Mouse (Mus musculus): ENCODE data around the gene Golim4. TPM values are rescaled to one million over a fixed set of nuclear protein-coding genes. Genes with fewer than 3 reads are reported as not detected.

The Golim4 gene
- polyA plus RNA-seq, 1 experiment from 2014 or later, result 32.9 TPM

DNA sequence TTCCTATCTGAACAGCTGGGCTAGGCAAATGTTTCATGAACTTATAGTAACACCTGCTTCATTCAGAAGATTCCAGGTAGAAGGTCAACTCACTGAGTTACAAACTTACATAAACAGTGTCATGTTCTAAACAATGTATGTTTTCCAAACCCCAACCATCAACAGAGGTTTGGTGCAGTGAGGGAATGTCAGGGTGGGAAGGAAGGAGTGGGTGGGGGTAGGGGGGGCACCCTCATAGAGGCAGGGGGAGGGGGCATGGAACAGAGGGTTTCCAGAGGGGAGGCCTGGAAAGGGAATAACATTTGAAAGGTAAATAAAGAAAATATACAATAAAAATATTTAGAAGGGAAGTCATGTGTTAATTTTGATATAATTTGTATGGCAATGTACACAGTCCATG, 46.0 kb downstream of the Golim4 start:
- H3K27me3 ChIP-seq, result no peaks in the 10 kb centered on the region
- H3K27ac ChIP-seq, result 0 out of 2 replicates have a peak overlapping the region, but pooled peaks have one; percentile 35
- no peaks in the 10 kb centered on the region for H3K9me3 ChIP-seq
- ATAC-seq (ENCODE audit: low FRiP score), result peak; percentile 28; the same call in 1 of the 2 replicates
- no peak overlapping the region for H3K4me3 ChIP-seq
- no peak overlapping the region for H3K9ac ChIP-seq
- peaks cover 7% of the 10 kb centered on the region for H3K36me3 ChIP-seq
- H3K4me1 ChIP-seq (replicated peaks), result peaks cover 8% of the 10 kb centered on the region
- H3K4me2 ChIP-seq, result no peak overlapping the region

DNA sequence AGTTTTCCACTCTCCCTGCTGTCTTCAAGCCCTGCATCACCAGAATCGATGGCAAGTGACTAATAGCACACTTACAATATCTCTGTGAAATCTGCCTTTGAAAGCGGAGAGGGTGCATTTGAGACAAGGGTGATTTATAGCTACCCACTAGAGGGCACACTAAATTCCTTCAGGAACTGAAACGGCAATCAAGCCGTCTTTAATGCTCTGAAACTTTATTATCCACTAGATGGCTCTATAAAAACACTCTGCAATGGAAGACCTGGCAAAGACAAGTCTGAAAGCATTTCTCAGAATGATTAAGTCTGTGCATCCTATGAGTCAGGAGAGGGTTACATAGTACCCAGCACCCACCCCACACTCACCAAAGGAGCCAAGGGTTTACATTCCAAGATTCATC, 46.5 kb downstream of the Golim4 start:
- 0 out of 2 replicates have a peak overlapping the region, but pooled peaks have one; percentile 35 for H3K27ac ChIP-seq
- no peak overlapping the region for H3K4me2 ChIP-seq
- H3K4me1 ChIP-seq (replicated peaks), result peaks cover 8% of the 10 kb centered on the region
- WGBS, result 9% methylated on average over 4 of the region's 4 CpGs
- no peaks in the 10 kb centered on the region for H3K9me3 ChIP-seq
- H3K9ac ChIP-seq, result no peak overlapping the region
- H3K4me3 ChIP-seq, result no peak overlapping the region
- H3K36me3 ChIP-seq, result peaks cover 7% of the 10 kb centered on the region
- ATAC-seq (ENCODE audit: low FRiP score), result peak; percentile 71
- H3K27me3 ChIP-seq, result no peaks in the 10 kb centered on the region

DNA sequence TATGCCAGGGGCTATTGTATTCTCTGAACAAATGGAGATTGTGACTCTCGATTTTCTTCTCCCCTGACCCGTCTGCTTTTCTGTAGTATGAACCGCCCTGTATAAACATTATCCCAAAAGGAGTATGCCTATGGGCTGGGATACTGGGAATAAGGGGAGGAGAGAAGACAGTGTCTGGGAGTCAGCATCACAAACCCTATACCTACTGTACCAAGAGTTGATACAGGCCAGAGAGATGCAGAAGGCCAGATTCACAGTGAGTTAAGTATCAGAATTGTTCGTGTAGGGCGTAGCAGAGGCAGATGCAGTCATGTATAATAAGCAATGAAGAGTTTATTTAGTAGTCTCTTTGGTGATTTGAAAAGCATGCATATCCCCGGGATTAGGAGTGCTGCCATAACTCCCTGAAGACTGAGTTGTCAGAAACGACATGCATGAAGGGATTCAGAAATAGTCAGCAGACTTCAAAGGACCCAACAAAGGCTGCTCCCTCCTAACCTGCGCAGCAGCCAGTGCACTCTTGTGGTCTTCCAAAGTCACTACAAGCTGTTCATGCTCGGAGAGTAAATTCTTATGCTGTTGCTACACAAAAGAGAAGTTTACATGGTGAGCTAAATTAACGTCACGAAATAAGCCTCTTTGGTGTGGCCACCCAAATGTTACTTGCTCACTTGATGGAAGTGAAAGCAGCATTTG, 54.7 kb downstream of the Golim4 start:
- Histone ChIP-seq H3K36me3 (peaks cover 16% of the 10 kb centered on the region), H3K4me3 (no peak overlapping the region), H3K9me3 (no peaks in the 10 kb centered on the region), H3K9ac (no peak overlapping the region), H3K4me2 (no peak overlapping the region), H3K4me1 (replicated peaks) (no peaks in the 10 kb centered on the region), H3K27me3 (no peaks in the 10 kb centered on the region), H3K27ac (no peak overlapping the region)
- 81% methylated on average over 11 of the region's 11 CpGs for WGBS
- peak; percentile 43; the same call in 1 of the 2 replicates for ATAC-seq (ENCODE audit: low FRiP score)

DNA sequence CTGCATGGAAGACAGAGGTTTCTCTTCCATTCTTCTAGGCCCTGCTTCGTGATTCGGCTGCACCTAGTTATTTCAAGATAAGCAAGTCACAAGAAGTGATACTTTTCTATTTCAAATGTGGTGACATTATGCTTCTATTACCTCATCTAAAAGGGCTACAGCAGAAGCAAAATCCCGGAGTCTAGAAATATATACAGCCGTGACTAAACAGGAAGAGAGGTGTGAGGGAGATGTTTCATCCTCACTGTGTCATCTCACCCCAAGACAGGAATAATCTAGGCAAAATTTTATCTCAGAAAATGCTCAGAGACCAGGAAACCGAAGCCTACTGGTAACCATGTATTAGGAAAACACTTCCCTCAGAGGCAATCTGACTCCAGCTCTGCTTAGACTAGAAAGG, 61.7 kb downstream of the Golim4 start:
- Histone ChIP-seq H3K9me3 (no peaks in the 10 kb centered on the region), H3K27ac (no peak overlapping the region), H3K4me1 (replicated peaks) (no peaks in the 10 kb centered on the region), H3K4me2 (no peak overlapping the region), H3K9ac (no peak overlapping the region), H3K27me3 (no peaks in the 10 kb centered on the region), H3K36me3 (peaks cover 52% of the 10 kb centered on the region), H3K4me3 (no peak overlapping the region)
- no peak for ATAC-seq (ENCODE audit: low FRiP score)
- WGBS, result 96% methylated on average over 5 of the region's 5 CpGs

DNA sequence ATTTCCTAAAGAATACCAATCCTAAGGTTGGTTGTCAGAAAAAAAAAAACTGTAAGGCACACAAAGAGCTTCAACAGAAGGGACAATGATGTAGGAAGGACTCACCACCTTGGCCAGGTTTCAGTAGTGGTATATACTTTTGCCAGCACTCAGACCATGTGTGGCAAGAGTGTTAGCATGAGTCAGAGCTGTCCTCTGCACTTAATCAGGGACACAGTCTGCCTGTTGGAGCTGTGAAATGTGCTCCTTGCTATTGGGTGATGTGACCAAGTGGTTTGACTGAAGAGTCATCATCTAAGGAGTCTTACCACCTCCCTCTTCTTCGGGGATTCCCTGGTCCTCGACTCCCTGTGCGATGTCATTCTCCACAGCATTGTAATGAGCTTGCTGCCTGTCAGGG, 65.2 kb downstream of the Golim4 start:
- WGBS, result 92% methylated on average over 3 of the region's 3 CpGs
- H3K9ac ChIP-seq, result no peak overlapping the region
- no peaks in the 10 kb centered on the region for H3K9me3 ChIP-seq
- no peak for ATAC-seq (ENCODE audit: low FRiP score)
- no peak overlapping the region for H3K4me3 ChIP-seq
- no peak overlapping the region for H3K27ac ChIP-seq
- H3K4me2 ChIP-seq, result no peak overlapping the region
- H3K36me3 ChIP-seq, result peaks cover 59% of the 10 kb centered on the region
- no peaks in the 10 kb centered on the region for H3K4me1 ChIP-seq (replicated peaks)
- no peaks in the 10 kb centered on the region for H3K27me3 ChIP-seq

DNA sequence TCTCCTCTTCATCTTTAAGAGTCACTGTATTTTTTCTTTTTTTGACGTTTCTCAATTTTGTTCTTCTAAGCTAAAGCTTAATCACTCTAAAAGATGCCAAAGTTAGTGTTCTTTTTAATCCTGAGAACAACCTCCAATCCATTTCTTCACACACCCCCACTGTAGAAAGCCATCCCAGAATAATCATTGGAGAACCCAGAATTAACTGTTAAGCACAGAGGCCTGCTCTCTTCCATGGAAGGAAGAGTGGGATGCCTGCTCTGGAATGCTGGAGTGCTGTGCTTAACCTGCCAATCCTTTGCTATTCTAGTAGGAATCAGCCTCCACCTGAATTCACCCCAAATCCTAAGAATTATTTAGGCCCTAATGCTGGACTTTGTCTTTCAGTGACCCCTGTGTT, 67.4 kb downstream of the Golim4 start:
- H3K36me3 ChIP-seq, result peaks cover 70% of the 10 kb centered on the region

DNA sequence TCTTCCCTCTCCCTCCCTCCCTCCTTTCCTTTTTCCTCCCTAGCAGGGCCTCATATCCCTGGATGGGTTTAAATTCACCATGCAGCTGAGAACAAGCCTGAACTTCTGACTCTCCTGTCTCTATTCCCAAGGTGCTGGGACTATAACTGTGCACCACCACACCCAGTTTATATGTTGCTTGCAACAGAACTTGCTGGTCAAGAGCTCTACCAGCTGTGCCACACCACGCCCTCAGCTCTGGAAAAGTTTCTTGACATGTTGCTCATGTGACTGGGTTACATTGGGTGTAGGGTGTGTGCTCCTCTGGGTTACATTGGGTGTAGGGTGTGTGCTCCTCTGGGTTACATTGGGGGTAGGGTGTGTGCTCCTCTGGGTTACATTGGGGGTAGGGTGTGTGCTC, 75.2 kb downstream of the Golim4 start:
- Histone ChIP-seq H3K4me1 (replicated peaks) (no peaks in the 10 kb centered on the region), H3K27me3 (no peaks in the 10 kb centered on the region), H3K27ac (no peak overlapping the region), H3K4me3 (no peak overlapping the region), H3K9me3 (no peaks in the 10 kb centered on the region), H3K36me3 (peaks cover 47% of the 10 kb centered on the region), H3K4me2 (no peak overlapping the region), H3K9ac (no peak overlapping the region)
- 94% methylated on average over 1 of the region's 1 CpGs for WGBS
- no peak for ATAC-seq (ENCODE audit: low FRiP score)

More for the DNA sequence above, 67.4 kb downstream of the Golim4 start:
- Histone ChIP-seq H3K27ac (no peak overlapping the region), H3K4me2 (no peak overlapping the region), H3K9ac (no peak overlapping the region), H3K4me1 (replicated peaks) (no peaks in the 10 kb centered on the region), H3K27me3 (no peaks in the 10 kb centered on the region), H3K9me3 (no peaks in the 10 kb centered on the region), H3K4me3 (no peak overlapping the region)
- ATAC-seq (ENCODE audit: low FRiP score), result no peak
- 96% methylated on average over 1 of the region's 1 CpGs for WGBS

DNA sequence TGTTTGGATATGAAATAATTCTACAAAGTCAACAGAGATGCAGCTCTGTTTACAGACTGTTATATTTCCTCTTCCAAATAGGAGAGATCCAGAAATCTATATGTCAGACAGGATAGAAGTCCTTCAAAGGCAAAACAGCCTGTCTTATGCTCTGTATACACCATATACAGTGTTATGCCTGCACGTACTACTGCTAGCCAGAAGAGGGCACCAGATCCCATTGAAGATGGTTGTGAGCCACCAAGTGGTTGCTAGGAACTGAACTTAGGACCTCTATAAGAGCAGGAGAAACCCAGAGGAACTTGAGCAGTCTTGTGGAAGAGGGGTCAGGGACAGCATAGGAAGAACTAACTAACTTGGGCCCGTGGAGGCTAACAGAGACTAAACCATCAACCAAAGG, 77.5 kb downstream of the Golim4 start:
- WGBS, result 90% methylated on average over 2 of the region's 2 CpGs
- Histone ChIP-seq H3K27me3 (no peaks in the 10 kb centered on the region), H3K4me3 (no peak overlapping the region), H3K9me3 (no peaks in the 10 kb centered on the region), H3K27ac (no peak overlapping the region), H3K4me2 (no peak overlapping the region), H3K36me3 (peaks cover 34% of the 10 kb centered on the region), H3K4me1 (replicated peaks) (no peaks in the 10 kb centered on the region), H3K9ac (no peak overlapping the region)
- no peak for ATAC-seq (ENCODE audit: low FRiP score)

DNA sequence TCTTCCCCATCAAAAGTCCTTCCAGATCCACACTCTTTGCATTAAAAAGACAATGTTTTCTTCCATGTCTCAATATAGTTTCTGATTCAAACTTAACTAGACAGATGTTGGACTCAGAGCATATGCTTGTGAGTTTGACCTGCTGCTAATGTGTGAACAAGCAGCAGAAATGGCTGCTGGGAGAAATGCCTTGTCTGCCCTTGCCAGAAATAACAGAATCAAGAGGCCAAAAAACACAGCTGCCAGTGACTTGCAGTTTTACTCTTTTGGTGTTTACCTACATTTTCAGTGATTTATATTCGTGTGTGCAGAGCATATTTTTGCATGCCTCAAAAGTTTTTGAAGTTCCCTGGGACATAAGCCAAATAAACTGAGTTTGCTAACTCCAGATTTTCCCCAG, 87.9 kb downstream of the Golim4 start:
- H3K27ac ChIP-seq, result no peak overlapping the region
- no peaks in the 10 kb centered on the region for H3K27me3 ChIP-seq
- no peaks in the 10 kb centered on the region for H3K9me3 ChIP-seq
- no peak overlapping the region for H3K9ac ChIP-seq
- no peaks in the 10 kb centered on the region for H3K4me1 ChIP-seq (replicated peaks)
- H3K4me2 ChIP-seq, result no peak overlapping the region
- 55% methylated on average over 1 of the region's 1 CpGs for WGBS
- H3K36me3 ChIP-seq, result no peaks in the 10 kb centered on the region
- H3K4me3 ChIP-seq, result no peak overlapping the region
- ATAC-seq (ENCODE audit: low FRiP score), result no peak

DNA sequence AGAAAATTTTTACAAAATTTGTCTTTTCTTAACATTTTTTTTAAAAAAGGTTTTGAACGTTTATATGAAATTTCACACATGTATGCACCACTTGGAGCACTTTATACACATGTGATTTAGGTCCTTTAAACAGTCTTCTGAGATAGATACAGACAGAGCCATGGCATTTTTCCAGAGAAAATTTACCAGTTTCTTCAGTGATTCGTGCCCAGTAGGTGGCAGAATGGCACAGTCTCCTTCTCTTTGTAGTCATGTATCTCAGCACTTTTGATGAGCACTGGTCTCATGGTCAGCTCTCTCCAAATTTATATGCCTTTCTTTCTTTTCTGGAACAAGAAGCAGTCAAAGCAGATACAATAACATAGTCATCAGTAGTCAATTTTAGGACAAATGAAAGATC, 92.5 kb downstream of the Golim4 start:
- no peaks in the 10 kb centered on the region for H3K36me3 ChIP-seq

DNA sequence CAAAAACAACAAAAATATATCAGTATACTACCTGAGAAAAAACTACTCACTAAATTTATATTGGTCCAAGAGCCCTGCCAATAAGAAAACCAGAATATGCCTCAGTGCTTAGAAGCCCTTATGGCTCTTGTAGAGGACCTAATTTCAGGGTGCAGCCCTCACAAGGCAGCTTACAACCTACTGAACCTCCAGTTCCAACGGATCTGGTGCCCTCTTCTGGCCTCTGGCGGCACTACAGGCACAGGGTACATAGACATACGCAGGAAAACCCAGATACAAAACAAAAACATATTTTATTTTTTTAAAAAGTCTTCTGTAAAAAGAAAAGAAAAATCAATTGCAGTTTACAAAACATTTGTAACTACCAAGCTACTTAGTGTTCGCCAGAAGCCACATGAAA, 95.1 kb downstream of the Golim4 start:
- WGBS, result 28% methylated on average over 4 of the region's 4 CpGs
- no peaks in the 10 kb centered on the region for H3K27me3 ChIP-seq

More for the DNA sequence above, 92.5 kb downstream of the Golim4 start:
- H3K27me3 ChIP-seq, result no peaks in the 10 kb centered on the region
- ATAC-seq (ENCODE audit: low FRiP score), result no peak
- no peak overlapping the region for H3K4me2 ChIP-seq
- WGBS, result 45% methylated on average over 2 of the region's 2 CpGs
- H3K9ac ChIP-seq, result no peak overlapping the region
- H3K27ac ChIP-seq, result no peak overlapping the region
- no peak overlapping the region for H3K4me3 ChIP-seq
- H3K9me3 ChIP-seq, result no peaks in the 10 kb centered on the region
- no peaks in the 10 kb centered on the region for H3K4me1 ChIP-seq (replicated peaks)

DNA sequence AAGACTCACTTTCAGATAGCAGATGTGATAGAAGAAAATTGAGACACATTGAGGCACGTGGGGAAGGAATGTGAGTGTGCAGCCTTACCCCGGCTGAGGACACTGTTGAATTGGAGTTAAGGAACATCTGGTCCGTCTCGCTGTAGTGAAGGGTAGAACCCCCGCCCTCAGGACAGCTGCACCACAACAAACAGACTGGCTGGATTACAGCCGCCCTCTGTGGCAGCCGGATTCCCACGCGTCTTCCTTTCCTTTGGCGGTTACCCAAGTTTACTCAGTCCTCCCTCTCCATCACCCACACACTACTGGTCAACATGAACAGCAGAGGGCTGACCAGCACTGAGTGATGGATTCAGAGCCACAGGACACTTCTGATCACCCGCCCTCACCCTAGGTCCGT, 96.0 kb downstream of the Golim4 start:
- no peaks in the 10 kb centered on the region for H3K36me3 ChIP-seq
- H3K4me2 ChIP-seq, result no peak overlapping the region
- no peak overlapping the region for H3K9ac ChIP-seq
- H3K4me3 ChIP-seq, result no peak overlapping the region
- H3K9me3 ChIP-seq, result no peaks in the 10 kb centered on the region
- no peaks in the 10 kb centered on the region for H3K27me3 ChIP-seq
- no peaks in the 10 kb centered on the region for H3K4me1 ChIP-seq (replicated peaks)
- H3K27ac ChIP-seq, result no peak overlapping the region
- 74% methylated on average over 12 of the region's 12 CpGs for WGBS
- ATAC-seq (ENCODE audit: low FRiP score), result no peak

More for the DNA sequence above, 95.1 kb downstream of the Golim4 start:
- H3K9me3 ChIP-seq, result no peaks in the 10 kb centered on the region
- H3K4me2 ChIP-seq, result no peak overlapping the region
- H3K27ac ChIP-seq, result no peak overlapping the region
- no peak for ATAC-seq (ENCODE audit: low FRiP score)
- no peaks in the 10 kb centered on the region for H3K4me1 ChIP-seq (replicated peaks)
- no peak overlapping the region for H3K4me3 ChIP-seq
- H3K36me3 ChIP-seq, result no peaks in the 10 kb centered on the region
- H3K9ac ChIP-seq, result no peak overlapping the region

DNA sequence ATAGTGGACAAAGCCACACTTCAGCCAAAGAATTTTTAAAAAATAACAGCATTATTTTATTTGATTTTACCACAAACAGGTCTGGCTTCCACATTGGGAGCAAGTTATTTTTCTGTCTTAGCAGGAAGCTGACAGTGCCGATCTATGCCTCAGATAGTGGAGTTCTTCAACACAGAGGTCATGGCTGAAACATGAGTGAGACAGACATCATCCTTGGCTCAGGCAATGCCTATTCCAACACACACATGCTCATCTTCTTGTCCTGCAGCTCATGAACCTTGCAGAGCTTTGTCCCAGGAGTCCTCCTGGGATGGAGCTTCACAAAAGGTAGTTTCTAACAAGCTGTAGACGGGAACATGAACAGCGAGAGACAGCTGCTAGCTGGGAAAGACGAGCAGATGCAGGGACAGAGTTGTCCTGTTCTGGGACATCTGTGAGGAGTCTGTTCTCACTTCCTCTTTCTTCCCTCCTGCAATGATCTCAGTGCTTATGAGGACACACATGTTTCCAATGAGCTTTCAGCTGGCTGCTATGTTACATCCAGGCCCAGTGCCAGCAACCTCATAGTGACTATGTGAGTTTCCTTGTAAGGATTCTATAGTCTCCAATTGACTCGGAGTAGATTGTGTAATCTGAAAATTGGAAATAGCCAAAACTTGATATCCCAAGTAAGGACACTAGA, 121.3 kb downstream of the Golim4 start:
- Histone ChIP-seq H3K36me3 (no peaks in the 10 kb centered on the region), H3K4me3 (no peak overlapping the region), H3K4me2 (no peak overlapping the region), H3K9ac (no peak overlapping the region), H3K4me1 (replicated peaks) (no peaks in the 10 kb centered on the region), H3K27ac (no peak overlapping the region), H3K27me3 (no peaks in the 10 kb centered on the region), H3K9me3 (no peaks in the 10 kb centered on the region)
- no peak for ATAC-seq (ENCODE audit: low FRiP score)
- WGBS, result 84% methylated on average over 5 of the region's 5 CpGs

All from hindbrain, embryonic 13.5 days (tissue).